Mouse (Mus musculus) cerebellum, postnatal 10 days (tissue): Measurements from ENCODE around the gene Hoga1.
A peak's percentile ranks its signal among the peaks of the same experiment; 100 is the strongest.

Experiments used
- DNase-seq, 2 experiments: peaks; one replicate each; pipeline ENCODE4 v3.0.0; 2021; ENCODE audit warnings: mixed read lengths in 2 of 2

Hoga1 gene

DNA sequence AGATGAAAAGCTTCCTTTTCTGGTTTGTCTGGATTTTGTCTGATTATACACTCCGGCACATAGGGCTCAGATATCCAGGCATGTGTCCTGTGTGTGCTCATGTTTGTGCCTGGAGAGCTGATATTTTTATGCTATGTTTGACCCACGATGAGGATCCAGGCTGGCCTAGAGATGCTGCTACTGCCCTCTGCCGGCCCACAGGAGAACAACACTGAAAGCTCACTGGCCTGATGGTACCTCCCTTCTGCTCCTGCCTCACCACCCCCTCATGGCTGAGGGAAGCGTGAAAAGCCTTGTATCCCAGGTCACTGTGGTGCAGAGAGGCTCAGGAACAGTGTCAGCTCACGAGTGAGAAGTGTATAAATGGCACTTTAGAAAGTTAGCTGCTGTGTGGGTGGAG lies 19.3 kb upstream of the Hoga1 start:
- DNase-seq, result peak; percentile 91 to 92

- no peak for DNase-seq
Observed at GRCm38 (mm10) chr19:42031112-42031511, 14.3 kb upstream of the Hoga1 start.

- peak; percentile 63 to 74 for DNase-seq
Observed at GRCm38 (mm10) chr19:42033611-42034010, 11.8 kb upstream of the Hoga1 start.

GRCm38 (mm10) chr19:42034146-42034775 lies 11.1 kb upstream of the Hoga1 start:
- peak; percentile 46 to 60 for DNase-seq

- DNase-seq, result no peak
Observed at GRCm38 (mm10) chr19:42034881-42035455, 10.4 kb upstream of the Hoga1 start.

DNA sequence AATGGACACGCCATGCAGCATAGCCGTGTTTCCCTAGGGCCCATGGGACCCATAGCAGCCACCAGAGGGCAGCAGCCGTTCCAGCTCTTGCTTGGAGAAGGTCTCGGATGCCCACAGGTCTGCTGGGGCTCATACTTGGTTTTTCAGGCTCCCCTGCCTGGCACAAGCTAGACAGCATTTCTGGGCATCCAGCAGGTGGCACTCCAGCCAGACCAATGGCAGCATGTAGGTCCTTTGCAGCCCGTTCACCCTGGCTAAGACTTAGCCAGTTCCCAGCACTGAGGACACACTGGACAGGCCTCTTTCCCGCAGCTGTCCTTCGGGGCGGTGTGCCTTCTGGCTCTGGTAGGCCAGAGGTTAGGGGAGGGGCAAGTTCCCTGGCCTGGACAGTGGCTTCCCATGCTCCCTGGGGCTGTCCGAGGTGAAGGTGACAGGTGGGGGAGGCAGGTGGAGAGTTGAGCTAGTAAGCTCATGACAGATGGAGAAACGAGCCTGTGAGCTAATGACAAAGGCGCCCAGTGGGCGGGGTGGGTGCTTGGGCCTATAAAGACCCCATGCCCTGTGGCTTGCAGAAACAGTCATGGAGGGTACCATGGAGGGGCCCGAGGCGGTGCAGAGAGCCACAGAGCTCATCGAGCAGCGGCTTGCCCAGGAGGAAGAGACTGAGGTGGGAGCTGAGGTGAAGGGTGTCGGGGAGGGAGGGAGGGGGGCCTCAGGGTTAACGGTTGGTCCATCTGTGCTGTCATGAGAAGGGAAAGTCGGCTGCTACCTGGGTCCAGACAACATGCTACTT lies 9.8 kb upstream of the Hoga1 start, which contains the start of gene Ankrd2:
TSS of gene Ankrd2 (plus strand) at position 545 of the 793 bp plus-strand sequence.
- DNase-seq, result peak; percentile 93

- DNase-seq, result peak; percentile 50 to 66
Observed at GRCm38 (mm10) chr19:42036357-42036756, 9.1 kb upstream of the Hoga1 start.

GRCm38 (mm10) chr19:42037167-42037702 lies 8.2 kb upstream of the Hoga1 start:
- no peak for DNase-seq

- no peak for DNase-seq
Observed at GRCm38 (mm10) chr19:42038310-42038709, 7.1 kb upstream of the Hoga1 start.

- DNase-seq, result no peak
Observed at GRCm38 (mm10) chr19:42043988-42044387, 1.4 kb upstream of the Hoga1 start.

- DNase-seq, result no peak
Observed at GRCm38 (mm10) chr19:42050251-42050650, 4.8 kb downstream of the Hoga1 start.

DNA sequence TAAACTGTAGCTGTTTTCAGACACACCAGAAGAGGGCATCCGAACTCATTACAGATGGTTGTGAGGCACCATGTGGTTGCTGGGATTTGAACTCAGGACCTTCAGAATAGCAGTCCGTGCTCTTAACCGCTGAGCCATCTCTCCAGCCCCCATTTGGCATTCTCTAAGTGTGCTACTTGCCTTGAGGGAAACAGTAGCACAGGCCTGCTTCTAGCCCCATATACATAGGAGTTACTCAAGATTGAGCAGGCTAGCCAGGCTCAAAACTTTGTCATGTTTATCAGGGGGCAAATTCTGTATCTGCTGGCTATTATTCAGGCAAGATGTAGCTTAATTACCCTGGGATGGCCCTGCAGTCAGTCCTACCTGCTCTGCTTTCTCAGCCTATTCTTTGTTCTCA lies 5.9 kb downstream of the Hoga1 start:
- no peak for DNase-seq

DNA sequence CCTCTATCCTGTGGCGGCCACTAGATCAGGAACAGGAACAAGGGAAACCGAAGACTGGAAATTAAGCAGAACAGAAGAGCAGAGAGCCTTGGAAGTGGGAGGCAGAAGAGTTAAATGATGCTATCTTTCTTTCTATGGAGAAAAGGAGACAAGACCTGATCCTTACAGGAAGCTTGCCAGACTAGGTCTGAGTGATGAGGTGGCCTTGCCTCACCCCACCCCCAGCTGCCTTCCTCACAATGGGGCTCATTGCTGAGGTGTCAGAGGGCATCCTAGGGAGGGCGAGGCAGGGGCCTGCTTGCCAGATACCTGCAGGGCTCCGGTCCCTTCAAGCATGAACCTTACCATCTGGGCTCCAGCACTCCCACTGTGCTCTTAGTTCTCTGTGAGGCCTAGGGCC lies 6.5 kb downstream of the Hoga1 start, which contains the start of gene 4933411K16Rik:
TSS of gene 4933411K16Rik (plus strand) at position 301 of the 400 bp plus-strand sequence.
- peak in 1 of 2 experiments; percentile 33 for DNase-seq

GRCm38 (mm10) chr19:42054255-42054654 lies 8.8 kb downstream of the Hoga1 start:
- peak in 1 of 2 experiments; percentile 17 for DNase-seq

DNA sequence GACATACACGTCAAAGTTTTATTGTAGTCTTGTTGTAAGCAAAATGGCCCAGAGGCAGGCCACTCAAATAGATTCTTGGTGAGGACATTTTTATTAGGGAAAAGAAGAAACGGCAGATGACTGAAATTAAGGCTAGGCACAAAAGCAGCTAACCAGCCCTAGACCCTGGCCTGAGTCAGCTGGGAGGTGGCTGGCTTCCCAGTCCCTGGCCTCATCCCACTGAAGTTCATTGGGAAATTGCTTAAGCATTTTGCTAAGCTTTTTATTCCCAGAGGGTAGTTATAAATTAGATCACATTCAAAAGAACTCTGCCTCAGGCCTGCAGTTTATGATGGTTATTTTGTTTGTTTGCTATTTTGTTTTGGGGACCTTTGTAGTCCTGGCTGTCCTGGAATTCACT lies 10.5 kb downstream of the Hoga1 start:
- no peak for DNase-seq

GRCm38 (mm10) chr19:42056719-42057409 lies 11.5 kb downstream of the Hoga1 start:
- no peak for DNase-seq

- no peak for DNase-seq
Observed at GRCm38 (mm10) chr19:42058426-42058825, 13.0 kb downstream of the Hoga1 start.

GRCm38 (mm10) chr19:42061443-42061842 lies 16.0 kb downstream of the Hoga1 start:
- no peak for DNase-seq

GRCm38 (mm10) chr19:42068441-42069240 lies 23.2 kb downstream of the Hoga1 start:
- peak in 1 of 2 experiments; percentile 20 for DNase-seq

- peak; percentile 57 to 66 for DNase-seq
Observed at GRCm38 (mm10) chr19:42069241-42069525, 23.8 kb downstream of the Hoga1 start.

DNA sequence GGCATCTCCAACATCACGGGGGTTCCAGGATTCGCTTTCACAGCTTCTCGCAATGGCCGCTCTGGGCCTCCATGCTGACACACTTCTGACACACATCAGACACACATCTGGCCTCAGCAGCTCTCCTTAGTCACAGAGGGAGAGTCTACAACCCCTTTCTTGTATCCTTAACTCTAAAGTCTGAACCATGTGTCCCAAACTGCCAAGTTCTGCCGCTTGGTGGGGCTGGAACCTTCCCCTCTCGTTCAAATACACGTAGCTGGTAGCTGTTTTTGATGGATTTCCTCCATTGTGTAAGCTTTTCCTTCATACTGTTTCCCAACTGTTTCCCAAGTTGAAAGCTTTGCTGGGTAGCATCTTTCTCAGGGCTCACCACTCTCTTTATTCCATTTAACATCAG lies 25.8 kb downstream of the Hoga1 start:
- DNase-seq, result no peak
